Mouse (Mus musculus) kidney, postnatal 10 days (tissue): ENCODE data around the gene Sptlc2.

Experiments
- DNase-seq: peaks from one replicate; pipeline ENCODE4 v3.0.0; 2021; ENCODE audit warnings: mixed read lengths

Sptlc2 gene

GRCm38 (mm10) chr12:87274853-87275831 lies 113.0 kb downstream of the Sptlc2 start:
- DNase-seq: no peak

GRCm38 (mm10) chr12:87267682-87268081 lies 120.5 kb downstream of the Sptlc2 start:
- peak; percentile 47 for DNase-seq

GRCm38 (mm10) chr12:87266827-87267603 lies 121.1 kb downstream of the Sptlc2 start:
- peak; percentile 50 for DNase-seq

GRCm38 (mm10) chr12:87266108-87266826 lies 121.9 kb downstream of the Sptlc2 start, which contains the start of the genes Vipas39 and Ahsa1:
Gene Vipas39 (minus strand): TSS chr12:87266256.
Gene Ahsa1 (plus strand): TSS chr12:87266479.
- DNase-seq: peak; percentile 91

GRCm38 (mm10) chr12:87265444-87265843 lies 122.7 kb downstream of the Sptlc2 start:
- no peak for DNase-seq

GRCm38 (mm10) chr12:87260562-87260961 lies 127.6 kb downstream of the Sptlc2 start:
- DNase-seq: no peak

GRCm38 (mm10) chr12:87256629-87257028 lies 131.5 kb downstream of the Sptlc2 start:
- no peak for DNase-seq
